Mouse (Mus musculus): ENCODE data around the gene Creb3l1. TPM values are rescaled to one million over a fixed set of nuclear protein-coding genes. Genes with fewer than 3 reads are reported as not detected.

Creb3l1 gene
- polyA plus RNA-seq, 2 experiments from 2014 or later: 0.59 to 1.1 TPM

GRCm38 (mm10) chr2:92030554-92030953 is 6.3 kb upstream of the Creb3l1 start:
- no peak for ATAC-seq

- no peak for ATAC-seq
These were observed 5.3 kb upstream of the Creb3l1 start for GRCm38 (mm10) chr2:92029387-92030133.

- no peak for ATAC-seq
These were observed 3.7 kb upstream of the Creb3l1 start for GRCm38 (mm10) chr2:92027811-92028590.

GRCm38 (mm10) chr2:92025966-92026365 is 1.7 kb upstream of the Creb3l1 start:
- ATAC-seq: no peak

GRCm38 (mm10) chr2:92025202-92025601 is 900 bp upstream of the Creb3l1 start:
- no peak for ATAC-seq

- no peak for ATAC-seq
These were observed 684 bp downstream of the Creb3l1 start for GRCm38 (mm10) chr2:92023362-92024273.

- no peak for ATAC-seq
These were observed 3.5 kb downstream of the Creb3l1 start for GRCm38 (mm10) chr2:92020676-92021265.

- no peak for ATAC-seq
These were observed 6.9 kb downstream of the Creb3l1 start for GRCm38 (mm10) chr2:92017440-92017839.

- ATAC-seq: no peak
These were observed 7.3 kb downstream of the Creb3l1 start for GRCm38 (mm10) chr2:92016981-92017380.

- ATAC-seq: no peak
These were observed 9.4 kb downstream of the Creb3l1 start for GRCm38 (mm10) chr2:92014891-92015290.

GRCm38 (mm10) chr2:92014248-92014647 is 10.1 kb downstream of the Creb3l1 start:
- ATAC-seq: no peak

GRCm38 (mm10) chr2:92012768-92013445 is 11.4 kb downstream of the Creb3l1 start:
- no peak for ATAC-seq

- no peak for ATAC-seq
These were observed 12.6 kb downstream of the Creb3l1 start for GRCm38 (mm10) chr2:92011424-92012353.

GRCm38 (mm10) chr2:92008623-92009404 is 15.5 kb downstream of the Creb3l1 start:
- no peak for ATAC-seq

- peak; percentile 100 for ATAC-seq
These were observed 16.2 kb downstream of the Creb3l1 start for GRCm38 (mm10) chr2:92007933-92008622.

GRCm38 (mm10) chr2:92006983-92007921 is 17.1 kb downstream of the Creb3l1 start:
- no peak for ATAC-seq

- no peak for ATAC-seq
These were observed 17.8 kb downstream of the Creb3l1 start for GRCm38 (mm10) chr2:92006491-92006890.

- ATAC-seq: no peak
These were observed 19.7 kb downstream of the Creb3l1 start for GRCm38 (mm10) chr2:92004617-92005016.

All from activated CD4-positive, CD25-positive, alpha-beta regulatory T cell, adult 4 months (primary cell).